Mouse (Mus musculus) layer of hippocampus, postnatal 25 days (tissue): ENCODE results near the gene St3gal3. TPM values are rescaled to one million over a fixed set of nuclear protein-coding genes. Genes with fewer than 3 reads are reported as not detected.

ENCODE experiments used
- DNase-seq, 2 experiments: peaks; one replicate each; pipeline ENCODE4 v3.0.0; 2022; ENCODE audit warnings: mixed read lengths in 2 of 2, low spot score in 1 of 2; ENCODE audit errors: extremely low spot score in 1 of 2
- total RNA-seq, 2 experiments: library from RNA; stranded (reverse); gene quantifications; 2 replicates each; pipeline ENCODE4 v1.2.3; 2021

Gene St3gal3
- total RNA-seq, 2 experiments from 2014 or later: 43.0 to 46.6 TPM

DNA sequence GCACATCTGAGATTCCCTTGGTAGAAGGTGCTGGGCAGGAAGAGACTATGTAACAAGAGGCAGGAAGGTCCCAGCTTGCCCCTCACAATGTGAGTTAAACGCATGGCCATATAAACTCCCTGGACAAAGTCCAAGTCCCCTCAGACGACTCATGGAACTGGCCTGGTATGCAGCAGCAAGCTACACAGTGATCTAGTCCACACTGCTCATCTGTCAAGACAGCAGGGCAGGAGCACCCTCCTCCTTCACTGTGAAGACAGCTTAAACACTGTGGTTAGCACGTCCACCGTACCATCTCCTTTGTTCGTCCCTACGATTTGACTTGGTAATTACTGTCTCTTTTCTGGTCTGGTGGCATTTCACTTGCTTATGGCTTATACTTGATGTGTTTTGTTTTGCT is 104.8 kb downstream of the St3gal3 start:
- no peak for DNase-seq

DNA sequence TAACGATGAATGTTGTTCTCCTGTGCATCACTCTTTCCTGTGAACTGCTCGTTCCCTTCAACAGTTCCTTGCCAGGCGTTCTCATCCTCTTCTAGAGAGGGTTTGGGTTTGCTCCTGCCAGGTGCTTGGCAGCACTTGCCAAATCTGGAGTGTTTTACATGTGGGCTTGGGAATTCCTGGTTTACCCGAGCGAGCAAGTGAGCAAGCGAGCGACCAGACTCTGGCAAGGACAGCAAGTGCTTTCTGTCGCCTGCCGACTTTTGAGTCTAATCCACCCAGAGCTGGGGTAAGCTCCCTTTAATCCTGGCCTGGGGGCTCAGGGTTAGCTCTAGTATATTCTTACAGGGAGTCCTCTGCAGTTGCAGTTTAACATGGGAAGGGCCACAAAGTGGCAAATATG is 105.7 kb downstream of the St3gal3 start:
- DNase-seq: no peak

DNA sequence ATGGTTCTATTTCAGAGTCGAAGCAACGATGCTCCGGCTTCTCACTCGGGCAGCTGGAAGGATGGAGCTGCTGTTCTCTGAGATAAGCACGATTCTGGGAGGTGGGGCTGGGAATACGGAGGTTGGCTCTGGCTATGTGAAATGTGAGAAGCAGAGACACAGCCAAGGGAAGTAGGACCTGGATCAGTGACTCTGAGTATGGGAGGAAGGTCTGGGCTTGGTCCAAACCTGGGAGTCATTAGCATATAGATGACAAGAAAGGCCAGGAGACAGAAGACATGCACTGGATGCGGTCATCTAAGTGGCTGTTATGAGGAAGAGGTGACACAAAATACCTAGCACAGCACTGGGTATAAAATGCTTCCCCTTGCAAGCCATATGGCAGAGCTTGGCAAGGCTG is 108.8 kb downstream of the St3gal3 start:
- no peak for DNase-seq

DNA sequence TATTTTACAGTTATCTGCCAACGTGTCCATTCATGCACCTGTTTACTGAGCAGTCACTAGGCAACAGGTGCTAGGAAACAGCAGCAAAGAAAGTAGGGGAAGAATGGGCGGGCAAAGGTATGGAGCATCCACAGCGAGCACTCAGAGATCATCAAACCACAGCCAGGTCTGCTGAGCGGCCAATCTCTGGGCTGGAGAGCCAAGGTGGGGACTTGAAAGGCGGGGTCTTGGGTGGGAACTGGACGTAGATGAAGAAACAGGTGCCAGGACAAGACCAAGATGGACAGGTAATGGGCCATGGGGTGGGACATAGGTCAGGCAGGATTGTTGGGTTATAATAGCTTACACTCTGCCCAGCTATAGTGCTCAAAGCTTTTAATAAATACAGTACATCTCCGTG is 109.3 kb downstream of the St3gal3 start:
- DNase-seq: no peak

DNA sequence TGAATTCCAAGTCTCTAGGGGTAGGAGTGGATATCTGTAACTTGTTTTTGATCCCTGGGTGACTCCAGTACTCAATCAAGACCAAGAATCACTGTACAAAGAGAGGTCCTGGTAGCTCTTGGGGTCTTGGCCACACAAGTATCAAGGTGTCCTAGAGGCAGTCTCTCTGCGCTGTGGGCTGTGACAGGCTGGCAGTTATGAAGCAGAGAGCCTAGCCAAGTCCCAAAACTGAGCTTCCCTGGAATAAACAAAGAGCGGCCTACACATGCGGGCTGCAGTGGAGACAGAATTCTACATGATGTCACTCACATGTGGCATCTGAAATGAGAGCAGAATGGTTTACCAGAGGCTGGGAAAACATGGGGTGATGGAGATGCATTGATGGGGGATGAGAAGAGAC is 111.9 kb downstream of the St3gal3 start:
- no peak for DNase-seq

DNA sequence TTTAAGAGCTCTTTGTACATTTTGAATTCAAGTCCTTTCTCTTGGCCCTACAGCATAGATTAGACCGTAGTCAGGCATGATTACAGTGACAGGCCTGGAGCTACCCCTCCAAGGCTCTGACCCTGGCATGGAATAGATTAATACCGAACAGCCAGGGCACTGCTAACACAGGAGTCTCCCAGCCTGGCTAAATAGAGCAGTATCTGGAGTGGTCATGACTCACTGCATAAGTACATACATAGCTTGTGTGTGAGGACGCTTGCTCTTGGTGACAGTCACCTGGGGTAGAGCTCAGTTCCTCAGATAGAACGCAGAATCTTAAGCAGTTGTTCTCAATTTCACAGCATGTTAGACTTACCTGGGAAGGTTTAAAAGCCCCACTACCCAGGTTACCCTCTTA is 112.3 kb downstream of the St3gal3 start:
- no peak for DNase-seq

DNA sequence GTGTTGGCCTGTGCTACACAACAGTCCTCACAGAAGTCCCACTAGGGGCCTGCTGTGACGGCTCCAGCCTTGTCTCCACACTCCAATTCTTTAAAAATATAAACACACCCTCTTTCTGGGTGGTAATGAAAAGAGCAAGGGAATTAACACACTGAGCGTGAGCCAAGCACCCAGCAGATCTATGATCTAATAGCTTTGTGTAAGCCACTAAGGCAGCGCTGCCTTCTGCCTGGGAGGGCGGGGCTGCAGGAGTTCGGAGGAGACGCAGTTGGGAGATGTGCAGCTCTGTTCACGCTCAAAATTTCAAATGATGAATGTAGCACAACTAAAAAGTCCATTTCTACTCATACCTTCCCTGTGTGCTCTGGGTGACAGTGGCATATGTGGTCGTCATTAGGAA is 115.1 kb downstream of the St3gal3 start:
- no peak for DNase-seq

DNA sequence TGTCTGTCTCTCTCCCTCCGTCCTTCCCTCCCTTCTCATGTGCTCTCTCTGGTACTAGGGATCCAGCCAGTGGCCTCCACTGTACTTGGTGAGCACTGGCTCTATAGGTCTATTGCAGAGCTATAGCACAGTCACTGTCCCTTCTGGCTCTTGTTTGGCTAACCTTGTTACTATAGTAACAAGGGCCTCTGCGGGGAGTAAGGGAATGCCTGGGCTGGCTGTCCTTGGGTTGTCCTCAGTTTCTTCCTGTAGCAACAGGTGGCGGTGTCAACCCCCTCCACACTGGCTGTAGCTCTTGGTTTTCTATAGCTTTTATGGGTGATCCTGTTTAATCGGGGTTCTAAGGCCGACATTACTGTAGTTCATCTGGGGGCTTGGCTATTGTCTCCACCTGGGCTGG is 115.5 kb downstream of the St3gal3 start:
- no peak for DNase-seq

DNA sequence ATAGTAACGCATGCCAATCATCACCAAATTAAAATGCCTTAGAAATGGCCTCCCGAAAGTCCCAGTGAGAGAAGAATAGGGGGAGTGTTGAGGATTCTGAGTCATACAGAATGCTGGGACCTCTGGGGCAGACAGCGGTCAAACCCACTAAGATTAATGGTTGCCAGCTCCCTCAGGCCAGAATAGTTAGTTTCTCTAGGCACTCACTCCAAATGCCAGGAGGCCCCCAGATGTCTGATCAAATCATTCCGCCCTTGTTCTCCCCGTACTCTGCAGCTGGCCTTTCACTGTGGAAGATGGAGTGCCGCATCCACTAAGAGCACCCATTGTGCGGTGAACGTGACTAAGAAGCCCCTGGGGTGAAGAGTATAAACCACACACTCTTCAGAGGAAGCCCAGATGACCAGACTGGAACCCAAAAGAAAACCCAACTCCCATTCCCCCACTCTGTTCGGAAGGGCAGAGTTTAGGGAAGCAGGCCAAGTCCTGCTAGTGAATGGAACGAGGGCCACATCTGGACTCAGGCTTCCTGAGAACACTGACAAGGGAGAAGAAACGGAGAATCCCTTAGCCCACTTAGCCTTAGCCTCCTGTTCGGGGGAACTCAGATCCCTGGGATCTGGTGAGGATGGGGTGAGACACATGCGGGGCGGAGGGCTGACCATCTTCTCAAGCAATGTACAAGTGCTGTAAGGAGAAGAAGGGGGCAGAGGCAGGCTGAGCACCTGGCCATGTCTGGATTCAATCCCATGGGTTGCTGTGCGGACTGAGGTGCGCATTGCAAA is 117.5 kb downstream of the St3gal3 start:
- DNase-seq: no peak

DNA sequence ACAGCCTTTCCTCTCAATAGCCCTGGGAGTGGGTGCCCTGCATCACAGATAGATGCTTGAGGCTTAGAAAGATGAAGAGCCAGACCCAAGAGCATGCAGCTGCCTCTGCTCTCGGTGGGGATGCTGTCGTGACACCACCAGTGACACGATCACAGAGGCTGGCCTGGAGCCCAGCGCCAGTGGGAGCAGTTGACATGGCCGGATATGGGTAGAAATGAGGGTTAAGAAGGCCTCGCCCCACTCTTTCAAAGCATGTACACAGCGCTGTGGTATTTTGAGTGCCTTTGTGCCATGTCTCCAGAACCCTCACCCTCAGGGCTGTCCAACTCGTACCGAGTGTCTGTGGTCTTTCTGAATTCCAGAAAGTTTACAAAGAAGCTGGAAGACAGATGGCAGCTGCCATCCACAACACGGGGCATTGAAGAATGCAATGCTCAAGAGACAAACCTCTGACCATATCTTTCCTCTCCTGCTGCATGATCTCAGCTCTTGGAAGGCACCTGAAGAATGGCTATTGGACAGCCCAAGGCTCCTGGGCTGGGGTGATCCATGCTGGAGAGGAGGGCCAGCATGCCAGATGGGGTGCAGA is 118.3 kb downstream of the St3gal3 start:
- DNase-seq: no peak

DNA sequence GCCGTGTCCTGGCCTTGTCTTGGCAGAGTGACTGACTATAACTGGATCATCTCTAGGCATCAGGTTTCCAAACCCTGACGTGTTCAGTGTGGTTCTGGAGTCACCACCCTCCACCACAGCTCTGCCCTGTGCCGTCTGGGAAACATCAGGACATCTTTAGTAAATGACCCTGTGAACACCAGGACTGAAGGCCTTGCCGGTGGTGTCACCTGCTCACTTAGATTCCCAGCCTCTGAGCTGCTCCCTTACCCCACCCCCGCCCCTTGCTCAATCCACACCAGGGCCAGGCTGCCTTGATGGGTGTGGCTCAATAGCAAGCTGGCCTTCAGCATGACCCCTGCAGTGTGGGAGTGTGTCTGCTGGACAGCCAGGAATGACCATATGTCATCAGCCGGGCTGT is 119.1 kb downstream of the St3gal3 start:
- DNase-seq: no peak

DNA sequence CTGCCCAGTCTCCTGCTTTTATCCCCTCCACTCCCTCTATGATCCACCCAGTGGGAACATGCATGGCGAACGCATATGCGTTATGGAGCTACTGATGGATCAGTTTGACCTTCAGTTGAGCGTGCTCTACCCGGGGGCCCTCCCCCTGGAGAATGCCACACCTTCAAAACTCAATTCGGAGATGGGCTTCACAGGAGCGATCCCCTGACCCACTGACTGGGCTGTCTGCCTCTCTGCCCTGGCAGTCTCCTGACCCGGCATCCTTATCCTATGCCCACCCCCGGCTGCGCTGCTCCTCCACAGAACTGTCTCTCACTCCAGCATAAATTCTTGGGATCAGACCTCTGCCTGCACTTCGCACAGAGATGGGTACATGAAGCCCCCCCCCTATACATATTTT is 119.6 kb downstream of the St3gal3 start:
- no peak for DNase-seq

DNA sequence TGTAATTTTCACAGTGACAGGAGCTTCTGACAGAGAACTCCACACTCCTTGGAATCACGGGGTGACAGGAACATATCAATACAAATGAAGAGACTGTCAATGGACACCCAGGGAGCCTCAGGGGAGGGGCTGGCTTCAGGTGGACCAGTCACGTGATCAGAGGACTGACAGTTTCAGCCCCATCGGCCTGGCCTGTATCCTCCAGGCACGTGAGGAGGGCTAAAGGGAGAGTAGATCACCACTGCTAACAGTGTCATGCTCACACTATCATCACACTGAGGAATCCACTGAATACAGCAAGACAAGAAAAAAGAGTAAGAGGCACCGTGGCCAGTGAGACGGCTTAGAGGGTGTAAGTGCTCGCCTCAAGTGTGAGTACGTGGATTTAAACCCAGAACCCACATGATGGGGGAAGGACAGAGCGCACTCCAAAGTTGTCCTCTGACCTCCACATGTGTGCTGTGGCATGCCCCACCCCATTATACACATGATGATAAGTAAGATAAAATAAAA is 124.0 kb downstream of the St3gal3 start:
- no peak for DNase-seq

DNA sequence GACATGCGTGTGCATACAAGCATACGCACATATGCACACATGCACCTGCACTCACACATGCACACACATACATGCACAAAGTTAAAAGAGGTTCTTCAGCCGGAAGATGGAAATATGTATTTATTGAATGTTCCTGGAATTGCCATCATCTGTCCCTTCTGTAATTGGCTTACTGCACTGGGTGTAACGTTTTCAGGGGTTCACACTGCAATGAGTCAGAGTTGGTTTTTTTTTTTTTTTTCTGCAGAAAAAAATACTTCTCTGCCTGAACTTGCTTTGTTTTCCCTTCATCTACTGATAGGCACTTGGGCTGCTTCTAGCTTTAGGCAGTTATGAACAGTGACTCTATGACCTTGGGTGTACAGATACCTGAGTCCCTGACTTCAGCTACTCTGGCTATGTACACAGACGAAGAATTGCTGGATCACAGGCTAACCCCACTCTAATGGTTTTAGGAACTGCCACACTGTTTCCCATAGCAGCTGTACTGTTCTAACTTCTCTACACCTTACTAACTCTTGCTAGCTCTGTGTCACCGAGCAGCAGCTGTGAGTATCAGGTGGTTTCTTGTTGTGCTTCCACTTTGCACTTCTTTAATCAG is 126.2 kb downstream of the St3gal3 start:
- no peak for DNase-seq

DNA sequence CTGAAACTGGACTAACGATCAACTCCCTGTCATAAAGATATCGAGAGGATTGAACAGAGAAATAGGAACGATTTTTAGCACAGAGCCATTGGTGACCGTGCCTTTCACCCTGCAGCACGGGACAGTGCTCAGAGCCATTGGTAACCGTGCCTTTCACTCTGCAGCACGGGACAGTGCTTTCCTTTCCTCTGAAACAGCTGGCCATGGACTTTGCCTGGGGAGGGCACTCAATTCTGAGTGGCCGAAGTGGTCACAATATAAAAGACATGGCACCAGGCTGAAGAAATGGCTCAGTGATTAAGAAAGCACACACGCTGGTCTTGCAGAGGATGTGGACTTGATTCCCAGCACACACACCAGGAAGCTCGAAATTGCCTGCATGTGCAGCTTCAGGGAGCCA is 133.4 kb downstream of the St3gal3 start:
- no peak for DNase-seq

DNA sequence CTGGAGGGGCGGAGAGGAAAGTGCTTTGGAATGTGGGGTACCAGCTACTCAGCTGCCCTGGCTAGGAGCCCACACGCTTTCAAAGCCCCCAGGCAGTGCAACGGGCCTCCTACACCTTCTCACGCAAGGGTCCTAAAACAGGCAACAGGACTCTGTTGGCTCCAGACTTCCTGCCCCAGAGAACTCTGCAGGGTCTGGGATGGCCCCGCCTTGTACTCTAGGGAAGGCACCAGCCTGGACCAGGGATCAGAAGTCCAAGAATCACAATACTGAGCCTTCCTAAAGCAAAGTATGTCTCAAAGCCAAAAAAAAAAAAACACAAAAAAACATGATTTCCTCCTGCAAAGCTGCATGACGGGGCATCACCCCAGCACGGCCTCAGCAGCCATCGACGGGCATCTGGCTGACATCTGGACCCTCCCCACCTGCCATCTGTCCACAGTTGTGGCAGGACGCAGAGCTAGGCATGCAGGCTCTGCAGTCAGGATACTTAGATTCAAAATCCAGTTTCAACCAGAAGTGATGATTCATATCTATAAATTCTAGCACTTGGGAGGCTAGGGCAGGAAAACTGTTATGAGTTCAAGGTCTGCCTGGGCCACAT is 134.0 kb downstream of the St3gal3 start:
- DNase-seq: no peak

DNA sequence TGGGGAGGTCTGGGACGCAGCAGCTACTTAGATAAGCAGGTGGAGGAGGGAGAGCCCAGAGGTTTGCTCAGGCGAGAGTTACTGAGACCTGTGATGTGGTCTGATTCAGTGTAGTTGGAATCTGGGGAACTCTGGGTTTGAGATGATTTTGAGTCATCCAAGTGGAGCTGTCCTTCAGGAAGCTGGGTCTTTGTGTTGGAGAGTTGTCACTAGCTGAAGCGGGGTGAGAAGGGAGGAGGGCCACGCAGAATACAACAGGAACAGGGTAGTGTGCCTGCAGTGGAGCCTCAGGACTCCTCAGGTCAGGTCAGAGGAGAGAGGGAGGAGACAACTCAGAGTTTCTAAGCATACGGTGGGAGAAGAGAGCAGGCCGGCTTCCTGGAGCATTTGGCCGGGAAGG is 134.8 kb downstream of the St3gal3 start:
- no peak for DNase-seq

DNA sequence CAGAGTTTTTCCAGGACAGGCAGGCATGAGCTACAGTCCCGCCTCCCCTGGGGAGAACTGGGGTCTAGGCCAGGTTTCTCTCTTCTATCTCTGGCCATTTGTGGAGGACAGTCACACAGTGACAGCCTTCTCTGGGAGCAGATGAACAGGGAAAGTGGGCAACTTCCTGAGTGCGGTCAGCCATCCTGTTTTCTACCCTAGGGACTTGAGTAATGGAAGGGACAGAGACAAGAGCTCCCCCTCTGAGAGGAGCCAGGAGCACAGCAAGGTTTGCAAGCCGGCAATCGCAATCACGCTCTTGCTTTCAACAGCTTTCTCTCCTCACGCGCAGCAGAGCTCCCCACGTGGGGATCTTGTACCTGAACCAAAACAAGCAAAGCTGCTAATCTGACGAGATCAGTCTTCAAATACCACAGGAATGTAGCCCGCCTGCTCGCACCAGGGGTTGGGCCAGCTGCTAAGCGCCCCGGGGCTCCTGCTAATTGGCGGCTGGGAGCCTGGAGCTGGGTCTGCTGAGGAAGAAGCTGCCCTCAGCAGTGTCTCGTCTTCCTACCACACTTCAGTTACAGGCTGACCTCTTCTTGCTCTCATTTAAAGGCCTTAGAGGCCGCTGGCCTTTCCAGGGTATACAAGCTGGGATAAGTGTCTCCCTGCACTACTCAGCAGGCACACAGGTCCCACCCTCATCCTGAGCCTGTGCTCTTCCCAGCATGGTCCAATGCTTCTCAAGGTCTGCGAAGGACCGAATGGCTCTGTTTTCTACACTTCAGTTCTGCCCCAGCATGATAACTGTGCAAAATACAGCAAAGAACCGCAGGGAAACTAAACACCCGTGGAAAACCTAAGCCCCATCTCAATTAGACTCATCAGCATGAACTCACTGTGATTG is 137.1 kb downstream of the St3gal3 start:
- peak in 1 of 2 experiments; percentile 18 for DNase-seq

DNA sequence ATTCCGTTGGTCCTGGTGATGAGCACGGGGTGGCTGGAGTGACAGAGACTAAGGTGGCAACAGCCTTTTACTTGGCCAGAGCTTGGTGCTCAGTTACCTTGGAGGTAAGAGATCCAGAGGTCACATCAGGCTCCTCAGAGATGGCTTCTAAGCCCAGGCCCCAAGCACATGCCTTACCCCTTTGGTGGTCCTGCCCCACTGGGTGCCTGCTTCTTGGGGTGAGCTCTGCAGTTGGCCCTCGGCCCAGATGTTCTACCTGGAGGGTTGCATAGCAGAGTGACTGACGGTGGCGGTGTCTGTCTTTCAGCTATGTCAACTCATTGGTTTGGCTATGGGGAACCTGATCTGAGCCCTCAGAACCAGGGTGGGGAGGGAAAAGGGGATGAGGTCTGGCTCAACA is 138.0 kb downstream of the St3gal3 start:
- DNase-seq: no peak

DNA sequence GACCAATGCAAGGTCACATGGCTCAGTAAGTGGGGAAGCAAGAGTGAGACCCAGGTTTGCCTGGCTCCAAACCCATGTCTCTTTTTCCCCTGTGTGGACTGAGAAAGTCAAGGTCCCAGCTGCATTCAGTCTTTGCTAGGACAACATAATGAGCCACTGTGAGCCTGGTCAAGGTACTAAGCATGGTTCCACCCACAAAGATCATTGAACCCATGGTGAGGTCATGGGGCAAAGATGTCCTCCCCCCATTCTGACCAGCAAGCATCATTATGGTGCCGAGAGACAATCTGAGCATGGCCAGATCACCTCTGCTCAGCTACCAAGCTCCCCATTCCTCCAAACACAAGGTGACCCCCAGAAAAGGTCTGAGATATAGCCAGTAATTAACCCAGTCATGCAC is 139.3 kb downstream of the St3gal3 start:
- DNase-seq: no peak
